Mouse (Mus musculus): ENCODE measurements around the gene Dyrk4.

Gene Dyrk4

DNA sequence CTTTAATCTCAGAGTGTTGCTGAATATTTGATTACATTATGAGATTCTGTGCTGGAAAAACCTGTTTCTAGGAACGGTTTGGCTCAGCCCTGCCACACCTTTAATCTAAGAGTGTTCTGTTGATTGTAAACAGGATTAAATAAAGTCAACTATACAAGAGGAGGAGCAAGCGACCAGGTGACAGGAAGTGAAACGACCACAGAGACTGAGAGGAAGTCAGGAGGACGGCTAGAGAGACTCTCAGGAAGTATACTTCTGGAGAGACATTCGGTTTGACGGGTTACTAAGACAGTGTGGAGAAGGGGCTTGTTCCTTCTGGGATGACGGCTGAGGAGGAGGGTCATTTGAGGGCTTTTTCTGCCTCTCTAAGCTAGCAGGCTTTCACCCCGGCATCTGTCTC is 85.0 kb downstream of the Dyrk4 start:
- in situ Hi-C loops (cut with MboI, MseI), result no loop called here

Data from T-helper 2 cell (primary cell).